Mouse (Mus musculus) heart, adult 2 months (tissue): ENCODE results near the gene Fam178b. TPM values are rescaled to one million over a fixed set of nuclear protein-coding genes. Genes with fewer than 3 reads are reported as not detected.

Experiments used
- DNase-seq, 2 experiments: peaks; one replicate each; pipeline ENCODE4 v3.0.0; 2021
- H3K27ac ChIP-seq: fragments of 200-600 bp; 2 replicates; pipeline ENCODE4 v1.8.1; 2022
- H3K27me3 ChIP-seq: fragments of 200-500 bp; 2 replicates; pipeline ENCODE4 v1.6.1; 2012; ENCODE audit warnings: mild to moderate bottlenecking, low read length, inconsistent platforms, mixed read lengths; ENCODE audit not compliant: control insufficient read depth, insufficient read depth
- H3K36me3 ChIP-seq: fragments of 200-500 bp; 2 replicates; pipeline ENCODE4 v1.6.1; 2012; ENCODE audit warnings: low read length, inconsistent platforms; ENCODE audit not compliant: control insufficient read depth, insufficient read depth
- H3K4me1 ChIP-seq: fragments of 200-500 bp; 2 replicates; pipeline ENCODE4 v1.6.1; 2011; ENCODE audit warnings: low read length; ENCODE audit not compliant: control insufficient read depth, insufficient read depth
- H3K4me3 ChIP-seq: fragments of 200-600 bp; 2 replicates; pipeline ENCODE4 v1.8.1; 2022
- H3K79me2 ChIP-seq: fragments of 200-500 bp; replicated peaks from 2 replicates; pipeline ENCODE4 v1.6.1; 2012; ENCODE audit warnings: mild to moderate bottlenecking, inconsistent platforms, low read length, moderate library complexity, mixed read lengths; ENCODE audit not compliant: control insufficient read depth, insufficient read depth
- H3K9ac ChIP-seq: fragments of 200-500 bp; 2 replicates; pipeline ENCODE4 v1.6.1; 2012; ENCODE audit warnings: low read depth, mild to moderate bottlenecking, control low read depth, inconsistent platforms, low read length, mixed read lengths
- CTCF ChIP-seq: fragments of 200-600 bp; IDR thresholded peaks from 2 replicates; pipeline ENCODE4 v1.8.1; 2022; ENCODE audit warnings: antibody characterized with exemption, mild to moderate bottlenecking, moderate library complexity
- EP300 ChIP-seq: fragments of 200-500 bp; IDR thresholded peaks from 2 replicates; pipeline ENCODE4 v1.6.1; 2011; ENCODE audit warnings: low read depth, low read length, control low read depth; ENCODE audit not compliant: insufficient read depth
- POLR2A ChIP-seq: fragments of 200-500 bp; IDR thresholded peaks from 2 replicates; pipeline ENCODE4 v1.6.1; 2011; ENCODE audit warnings: mild to moderate bottlenecking, low read depth, low read length, control low read depth; ENCODE audit not compliant: insufficient read depth
- WGBS: fragments of 180-500 bp; shearing (Covaris S2); methylation state at CpG from one replicate; pipeline ENCODE4 v1.1.7; 2018; 5-methylcytosine and 5-hydroxymethylcytosine counted together
- intact Hi-C: fragments of 180-260 bp; cut with DNase I; formaldehyde crosslinking; loops from one replicate; pipeline ENCODE4 v1.15.1; 2025
- long read RNA-seq: library from polyadenylated mRNA; stranded (forward); transcript quantifications from one replicate; pipeline ENCODE4 v2.0.0, GENCODE M21; 2021
- polyA plus RNA-seq: library from polyadenylated mRNA; depleted of rRNA; stranded (reverse); fragments of >200 nt; gene quantifications from 2 replicates; pipeline ENCODE4 v1.2.3, GENCODE M21; 2012; rRNA removed
- total RNA-seq, 2 experiments: library from RNA; stranded (reverse); gene quantifications; 2 replicates each; pipeline ENCODE4 v1.2.3; 2021

The Fam178b gene
- total RNA-seq (under 1 TPM in 1 of 2 experiments, not detected in 1; 0.39 TPM), polyA plus RNA-seq (0.80 and 1.5 TPM in 2 replicates)
- long read RNA-seq, result 0 reads

DNA sequence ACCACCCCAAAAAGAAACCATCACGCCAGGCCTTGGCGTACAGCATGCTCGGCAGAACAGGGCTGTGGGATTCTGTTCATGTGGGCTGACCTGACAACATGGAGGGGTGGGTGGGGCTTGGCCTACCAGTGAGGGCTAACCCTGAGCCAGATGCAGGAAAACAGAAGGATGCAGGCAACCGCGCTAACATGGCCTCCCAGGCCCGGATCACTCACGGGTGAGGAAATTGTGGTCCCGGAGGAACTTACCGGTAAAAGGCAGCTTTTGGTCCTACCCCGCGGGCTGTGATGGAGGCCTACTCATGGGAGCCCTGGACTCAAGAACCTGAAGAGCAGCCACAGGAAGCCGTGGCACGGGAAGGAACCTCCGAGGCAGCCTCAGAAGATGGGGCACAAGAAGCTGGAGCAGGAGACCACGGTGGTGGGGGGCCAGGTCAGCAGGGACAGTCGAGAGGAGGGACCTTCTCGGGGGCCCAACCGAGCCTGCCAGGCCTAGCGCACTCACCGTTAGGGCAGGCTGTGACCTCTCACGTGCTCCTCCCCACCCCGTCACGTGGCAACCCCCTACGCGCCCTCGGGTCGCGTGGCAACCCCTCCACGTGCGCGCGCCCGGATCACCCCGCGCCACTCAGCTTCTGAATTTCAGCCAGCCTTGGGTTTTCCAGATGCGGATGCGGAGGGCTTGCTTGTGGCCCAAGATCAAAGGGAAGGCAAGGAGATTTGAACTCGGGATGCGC lies at the start of gene Fam178b:
Fam178b (minus strand) TSS at position 564 of the 736 bp plus-strand sequence.
- TF ChIP-seq CTCF, result no peak
- no peak for TF ChIP-seq EP300
- no peak for TF ChIP-seq POLR2A
- no peaks in the 10 kb centered on the region for H3K79me2 ChIP-seq
- H3K27ac ChIP-seq, result no peak within 1 kb of the TSS
- H3K9ac ChIP-seq, result no peak within 1 kb of the TSS
- WGBS, result 93% methylated on average over 39 of the region's 39 CpGs
- no peak for DNase-seq
- H3K4me1 ChIP-seq, result no peaks in the 10 kb centered on the region
- no peaks in the 10 kb centered on the region for H3K27me3 ChIP-seq
- no peak within 1 kb of the TSS for H3K4me3 ChIP-seq
- intact Hi-C loops, result no loop called here
- no peaks in the 10 kb centered on the region for H3K36me3 ChIP-seq

DNA sequence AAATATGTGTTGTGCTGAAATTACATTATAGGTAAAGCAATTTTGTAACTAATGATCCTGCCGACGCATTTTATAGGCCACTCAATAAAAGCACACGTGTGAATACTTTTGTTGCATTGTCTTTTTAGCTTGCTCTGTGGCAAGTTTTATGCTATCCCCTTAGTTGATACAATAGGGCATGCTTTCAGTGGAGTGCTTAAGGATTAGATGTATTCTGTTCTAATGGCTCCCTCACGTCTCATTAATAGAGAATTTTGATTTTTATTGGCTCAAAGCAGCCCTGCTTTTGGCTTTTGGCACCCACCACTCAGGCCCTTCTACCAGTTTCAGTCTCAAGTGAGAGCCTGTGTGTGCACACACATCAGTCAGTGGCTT lies 41.1 kb upstream of the Fam178b start:
- H3K36me3 ChIP-seq, result no peaks in the 10 kb centered on the region
- H3K79me2 ChIP-seq, result no peaks in the 10 kb centered on the region
- TF ChIP-seq CTCF, result no peak
- WGBS, result 86% methylated on average over 4 of the region's 4 CpGs
- intact Hi-C loops, result no loop called here
- DNase-seq, result no peak
- H3K27ac ChIP-seq, result no peak overlapping the region
- no peaks in the 10 kb centered on the region for H3K4me1 ChIP-seq
- H3K9ac ChIP-seq, result no peak overlapping the region
- no peaks in the 10 kb centered on the region for H3K27me3 ChIP-seq
- no peak overlapping the region for H3K4me3 ChIP-seq

DNA sequence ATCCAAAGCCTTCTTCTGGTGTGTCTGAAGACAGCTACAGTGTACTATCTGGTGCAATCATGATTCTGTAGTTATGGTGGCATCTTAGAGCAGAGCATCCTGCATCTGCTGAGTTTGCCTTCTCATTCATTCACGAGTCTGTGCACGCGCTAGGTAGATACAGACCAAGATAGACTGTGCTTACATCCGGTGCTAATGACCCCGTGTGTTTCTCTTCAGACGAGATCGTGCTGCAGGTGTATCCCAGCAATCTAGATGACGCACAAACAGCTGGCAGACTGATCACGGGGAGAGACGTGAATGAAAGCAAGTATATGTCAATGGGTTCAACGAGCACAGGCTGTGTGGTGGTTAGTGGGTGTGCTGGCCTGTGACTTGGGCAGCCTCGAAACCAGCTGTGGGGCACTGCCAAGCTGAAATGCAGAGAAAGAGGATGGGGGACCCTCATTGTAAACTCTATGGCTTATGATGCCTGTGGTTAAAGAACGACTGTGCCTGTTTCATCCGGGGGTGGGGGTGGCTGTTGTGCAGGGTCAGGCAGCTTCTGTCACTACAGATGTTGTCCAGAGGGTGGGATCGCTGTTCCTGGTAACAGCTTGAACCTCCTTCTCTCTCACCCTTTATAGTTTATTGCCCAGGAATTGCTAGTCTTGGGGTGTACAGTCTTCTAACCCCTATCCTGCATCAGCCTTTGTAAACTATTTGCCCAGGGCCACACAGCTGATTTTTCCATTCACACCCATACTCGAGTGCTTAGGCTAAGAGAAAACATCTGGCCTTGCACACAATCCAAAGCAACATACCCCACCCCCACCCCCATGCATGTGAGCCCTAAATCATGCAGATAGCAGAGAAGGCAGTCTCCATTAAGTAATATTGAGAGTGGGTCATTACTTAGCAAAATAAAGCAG lies 40.4 kb upstream of the Fam178b start:
- no peak overlapping the region for H3K27ac ChIP-seq
- H3K79me2 ChIP-seq, result no peaks in the 10 kb centered on the region
- no peak overlapping the region for H3K4me3 ChIP-seq
- DNase-seq, result no peak
- no peaks in the 10 kb centered on the region for H3K27me3 ChIP-seq
- no peaks in the 10 kb centered on the region for H3K36me3 ChIP-seq
- intact Hi-C loops, result no loop called here
- no peaks in the 10 kb centered on the region for H3K4me1 ChIP-seq
- TF ChIP-seq CTCF (no peak), POLR2A (no peak), EP300 (no peak)
- H3K9ac ChIP-seq, result no peak overlapping the region
- WGBS, result 69% methylated on average over 16 of the region's 16 CpGs

DNA sequence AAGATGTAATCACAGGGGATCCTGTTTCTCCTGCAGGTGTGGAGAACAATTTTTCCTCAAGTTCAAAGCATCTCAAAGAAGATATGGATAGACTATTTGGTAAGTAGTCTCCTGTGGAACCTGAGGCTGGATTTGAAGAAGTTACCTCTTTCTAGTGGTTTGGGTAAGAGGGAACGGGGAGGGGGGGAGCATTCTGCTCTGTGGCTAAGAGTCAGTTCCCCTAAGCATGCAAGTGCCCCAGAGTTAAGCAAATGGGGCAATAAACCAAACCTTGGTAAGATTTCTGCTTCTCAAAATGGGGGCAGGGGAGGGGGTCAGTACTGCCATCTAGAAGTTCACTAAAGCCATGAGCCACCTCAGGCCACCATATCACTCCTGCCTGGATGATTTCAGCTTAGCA lies 35.8 kb upstream of the Fam178b start:
- H3K9ac ChIP-seq, result no peak overlapping the region
- H3K4me1 ChIP-seq, result no peaks in the 10 kb centered on the region
- no peak for TF ChIP-seq EP300
- TF ChIP-seq POLR2A, result no peak
- TF ChIP-seq CTCF, result no peak
- H3K4me3 ChIP-seq, result no peak overlapping the region
- no peaks in the 10 kb centered on the region for H3K27me3 ChIP-seq
- intact Hi-C loops, result no loop called here
- H3K36me3 ChIP-seq, result no peaks in the 10 kb centered on the region
- WGBS, result 83% methylated on average over 1 of the region's 1 CpGs
- H3K79me2 ChIP-seq, result no peaks in the 10 kb centered on the region
- no peak overlapping the region for H3K27ac ChIP-seq
- no peak for DNase-seq

DNA sequence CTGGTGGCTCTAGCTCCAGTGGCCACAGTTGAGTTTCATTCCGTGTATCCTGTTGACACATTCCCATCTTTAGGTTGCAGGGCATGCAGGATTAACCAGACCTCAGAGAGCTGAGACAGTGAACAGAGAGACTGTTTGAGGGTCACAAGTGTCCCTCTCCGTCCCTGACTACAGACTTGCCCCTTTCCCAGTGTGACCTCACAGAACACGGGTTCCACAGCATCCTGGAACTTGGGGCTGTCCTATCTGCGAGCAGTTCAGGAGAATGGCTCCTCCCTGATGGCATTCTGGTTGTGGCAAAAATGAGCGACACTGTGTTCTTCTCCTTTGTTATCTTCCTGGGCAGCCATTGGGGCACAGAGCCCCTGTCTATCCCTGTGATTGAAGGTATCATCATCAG lies 31.3 kb upstream of the Fam178b start, which contains the start of gene Actr1b:
Actr1b (minus strand) TSS at position 112 of the 400 bp plus-strand sequence.
- H3K4me3 ChIP-seq, result no peak within 1 kb of the TSS
- TF ChIP-seq EP300, result no peak
- no peak for TF ChIP-seq CTCF
- no peak for TF ChIP-seq POLR2A
- H3K4me1 ChIP-seq, result no peaks in the 10 kb centered on the region
- no peaks in the 10 kb centered on the region for H3K79me2 ChIP-seq
- H3K36me3 ChIP-seq, result no peaks in the 10 kb centered on the region
- WGBS, result 78% methylated on average over 5 of the region's 5 CpGs
- no peak for DNase-seq
- intact Hi-C loops, result no loop called here
- no peak within 1 kb of the TSS for H3K9ac ChIP-seq
- no peaks in the 10 kb centered on the region for H3K27me3 ChIP-seq
- H3K27ac ChIP-seq, result no peak within 1 kb of the TSS

DNA sequence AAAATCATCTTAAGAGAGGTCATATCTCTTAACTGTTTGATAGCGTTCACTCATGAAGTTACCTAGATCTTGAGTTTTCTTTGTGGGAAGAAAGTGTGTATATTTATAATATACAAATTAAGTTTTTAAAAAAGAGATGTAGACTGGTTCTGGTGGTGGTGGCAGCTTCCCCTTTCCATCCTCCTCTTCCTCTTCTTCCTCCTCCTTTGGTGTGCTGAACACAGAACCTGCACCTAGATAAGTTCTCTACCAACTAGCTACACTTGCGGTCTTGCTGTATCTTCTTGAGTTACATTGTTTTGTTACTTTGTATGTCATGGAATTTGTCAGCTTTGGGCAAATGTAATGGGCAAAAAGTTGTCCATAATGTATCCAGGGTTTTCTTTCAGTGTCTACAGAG lies 28.1 kb upstream of the Fam178b start:
- intact Hi-C loops, result no loop called here
- TF ChIP-seq POLR2A (no peak), CTCF (no peak), EP300 (no peak)

More for the DNA sequence above, 28.1 kb upstream of the Fam178b start:
- Histone ChIP-seq H3K9ac (no peak overlapping the region), H3K4me1 (peaks cover 9% of the 10 kb centered on the region), H3K4me3 (no peak overlapping the region), H3K79me2 (peaks cover 1% of the 10 kb centered on the region), H3K27me3 (no peaks in the 10 kb centered on the region), H3K27ac (no peak overlapping the region), H3K36me3 (no peaks in the 10 kb centered on the region)
- no peak for DNase-seq
- WGBS, result 90% methylated on average over 2 of the region's 2 CpGs
